Mouse (Mus musculus): ENCODE measurements around the gene Pgbd5. TPM values are rescaled to one million over a fixed set of nuclear protein-coding genes. Genes with fewer than 3 reads are reported as not detected.

Pgbd5 gene
- 1.3 and 1.7 TPM in 2 replicates for polyA plus RNA-seq (2016; fragmentation: Nextera tagmentation; extraction: Ambion mirVana)

GRCm38 (mm10) chr8:124439558-124439957 is at the start of gene Pgbd5:
Gene Pgbd5, minus strand, starts transcription at chr8:124439658.
- WGBS, result 80% methylated on average over 6 of the region's 6 CpGs
- no peak for ATAC-seq (ENCODE audit: insufficient number of reproducible peaks, insufficient read depth, low FRiP score, low TSS enrichment, low read depth)

GRCm38 (mm10) chr8:124483356-124484115 is 44.1 kb upstream of the Pgbd5 start:
- Histone ChIP-seq H3K4me2 (no peak overlapping the region), H3K4me1 (replicated peaks) (no peaks in the 10 kb centered on the region), H3K9ac (replicated peaks) (no peak overlapping the region), H3K36me3 (no peaks in the 10 kb centered on the region), H3K9me3 (no peaks in the 10 kb centered on the region), H3K27ac (no peak overlapping the region), H3K27me3 (no peaks in the 10 kb centered on the region), H3K4me3 (replicated peaks) (no peak overlapping the region)
- ATAC-seq (ENCODE audit: insufficient number of reproducible peaks, insufficient read depth, low FRiP score, low TSS enrichment, low read depth), result no peak
- 74% methylated on average over 7 of the region's 7 CpGs for WGBS

More at GRCm38 (mm10) chr8:124439558-124439957, at the start of gene Pgbd5:
- H3K4me3 ChIP-seq (replicated peaks), result no peak within 1 kb of the TSS
- no peak within 1 kb of the TSS for H3K4me2 ChIP-seq
- H3K9ac ChIP-seq (replicated peaks), result no peak within 1 kb of the TSS
- no peaks in the 10 kb centered on the region for H3K9me3 ChIP-seq
- H3K27me3 ChIP-seq, result no peaks in the 10 kb centered on the region
- H3K4me1 ChIP-seq (replicated peaks), result no peaks in the 10 kb centered on the region
- H3K36me3 ChIP-seq, result no peaks in the 10 kb centered on the region
- H3K27ac ChIP-seq, result no peak within 1 kb of the TSS

- 86% methylated on average over 2 of the region's 2 CpGs for WGBS
- no peaks in the 10 kb centered on the region for H3K4me1 ChIP-seq (replicated peaks)
- no peak overlapping the region for H3K4me3 ChIP-seq (replicated peaks)
These were observed 43.3 kb upstream of the Pgbd5 start for GRCm38 (mm10) chr8:124482790-124483189.

GRCm38 (mm10) chr8:124480321-124480720 is 40.9 kb upstream of the Pgbd5 start:
- ATAC-seq (ENCODE audit: insufficient number of reproducible peaks, insufficient read depth, low FRiP score, low TSS enrichment, low read depth), result no peak
- no peaks in the 10 kb centered on the region for H3K36me3 ChIP-seq
- no peak overlapping the region for H3K9ac ChIP-seq (replicated peaks)
- no peak overlapping the region for H3K4me2 ChIP-seq
- no peaks in the 10 kb centered on the region for H3K9me3 ChIP-seq
- no peaks in the 10 kb centered on the region for H3K4me1 ChIP-seq (replicated peaks)
- no peaks in the 10 kb centered on the region for H3K27me3 ChIP-seq
- no peak overlapping the region for H3K4me3 ChIP-seq (replicated peaks)
- 87% methylated on average over 8 of the region's 8 CpGs for WGBS
- no peak overlapping the region for H3K27ac ChIP-seq

More at GRCm38 (mm10) chr8:124482790-124483189, 43.3 kb upstream of the Pgbd5 start:
- H3K36me3 ChIP-seq, result no peaks in the 10 kb centered on the region
- ATAC-seq (ENCODE audit: insufficient number of reproducible peaks, insufficient read depth, low FRiP score, low TSS enrichment, low read depth), result no peak
- no peak overlapping the region for H3K4me2 ChIP-seq
- no peak overlapping the region for H3K27ac ChIP-seq
- H3K27me3 ChIP-seq, result no peaks in the 10 kb centered on the region
- no peak overlapping the region for H3K9ac ChIP-seq (replicated peaks)
- no peaks in the 10 kb centered on the region for H3K9me3 ChIP-seq

- no peak for ATAC-seq (ENCODE audit: insufficient number of reproducible peaks, insufficient read depth, low FRiP score, low TSS enrichment, low read depth)
- WGBS, result 81% methylated on average over 3 of the region's 3 CpGs
- H3K9me3 ChIP-seq, result no peaks in the 10 kb centered on the region
These were observed 39.8 kb upstream of the Pgbd5 start for GRCm38 (mm10) chr8:124479251-124479650.

GRCm38 (mm10) chr8:124476701-124477100 is 37.2 kb upstream of the Pgbd5 start:
- no peak overlapping the region for H3K9ac ChIP-seq (replicated peaks)
- H3K4me1 ChIP-seq (replicated peaks), result no peaks in the 10 kb centered on the region
- H3K4me3 ChIP-seq (replicated peaks), result no peak overlapping the region
- H3K9me3 ChIP-seq, result no peaks in the 10 kb centered on the region
- H3K4me2 ChIP-seq, result no peak overlapping the region
- no peaks in the 10 kb centered on the region for H3K36me3 ChIP-seq
- no peaks in the 10 kb centered on the region for H3K27me3 ChIP-seq
- H3K27ac ChIP-seq, result no peak overlapping the region
- 76% methylated on average over 9 of the region's 9 CpGs for WGBS
- ATAC-seq (ENCODE audit: insufficient number of reproducible peaks, insufficient read depth, low FRiP score, low TSS enrichment, low read depth), result no peak

More at GRCm38 (mm10) chr8:124479251-124479650, 39.8 kb upstream of the Pgbd5 start:
- Histone ChIP-seq H3K4me2 (no peak overlapping the region), H3K4me3 (replicated peaks) (no peak overlapping the region), H3K9ac (replicated peaks) (no peak overlapping the region), H3K36me3 (no peaks in the 10 kb centered on the region), H3K4me1 (replicated peaks) (no peaks in the 10 kb centered on the region), H3K27ac (no peak overlapping the region), H3K27me3 (no peaks in the 10 kb centered on the region)

GRCm38 (mm10) chr8:124475690-124476089 is 36.2 kb upstream of the Pgbd5 start:
- 77% methylated on average over 5 of the region's 5 CpGs for WGBS
- Histone ChIP-seq H3K9ac (replicated peaks) (no peak overlapping the region), H3K36me3 (no peaks in the 10 kb centered on the region), H3K9me3 (no peaks in the 10 kb centered on the region), H3K27ac (no peak overlapping the region), H3K27me3 (no peaks in the 10 kb centered on the region), H3K4me2 (no peak overlapping the region), H3K4me1 (replicated peaks) (no peaks in the 10 kb centered on the region), H3K4me3 (replicated peaks) (no peak overlapping the region)
- no peak for ATAC-seq (ENCODE audit: insufficient number of reproducible peaks, insufficient read depth, low FRiP score, low TSS enrichment, low read depth)

- ATAC-seq (ENCODE audit: insufficient number of reproducible peaks, insufficient read depth, low FRiP score, low TSS enrichment, low read depth), result no peak
- WGBS, result 77% methylated on average over 2 of the region's 2 CpGs
- Histone ChIP-seq H3K36me3 (no peaks in the 10 kb centered on the region), H3K4me3 (replicated peaks) (no peak overlapping the region), H3K4me1 (replicated peaks) (no peaks in the 10 kb centered on the region; the same call in 1 of the 2 replicates), H3K9ac (replicated peaks) (no peak overlapping the region), H3K4me2 (no peak overlapping the region), H3K27me3 (peaks cover 3% of the 10 kb centered on the region; the same call in 1 of the 2 replicates), H3K27ac (no peak overlapping the region), H3K9me3 (no peaks in the 10 kb centered on the region)
These were observed 25.2 kb upstream of the Pgbd5 start for GRCm38 (mm10) chr8:124464641-124465040.

GRCm38 (mm10) chr8:124463111-124463510 is 23.7 kb upstream of the Pgbd5 start:
- no peaks in the 10 kb centered on the region for H3K9me3 ChIP-seq
- H3K4me2 ChIP-seq, result no peak overlapping the region
- ATAC-seq (ENCODE audit: insufficient number of reproducible peaks, insufficient read depth, low FRiP score, low TSS enrichment, low read depth), result no peak
- peaks cover 10% of the 10 kb centered on the region for H3K27me3 ChIP-seq
- no peaks in the 10 kb centered on the region; the same call in 1 of the 2 replicates for H3K4me1 ChIP-seq (replicated peaks)
- no peak overlapping the region for H3K9ac ChIP-seq (replicated peaks)
- H3K27ac ChIP-seq, result no peak overlapping the region
- H3K36me3 ChIP-seq, result no peaks in the 10 kb centered on the region
- 34% methylated on average over 4 of the region's 4 CpGs for WGBS
- no peak overlapping the region for H3K4me3 ChIP-seq (replicated peaks)

GRCm38 (mm10) chr8:124462192-124462591 is 22.7 kb upstream of the Pgbd5 start:
- Histone ChIP-seq H3K4me3 (replicated peaks) (no peak overlapping the region), H3K4me1 (replicated peaks) (no peaks in the 10 kb centered on the region; the same call in 1 of the 2 replicates), H3K27ac (no peak overlapping the region), H3K27me3 (peaks cover 10% of the 10 kb centered on the region), H3K4me2 (no peak overlapping the region), H3K36me3 (no peaks in the 10 kb centered on the region), H3K9ac (replicated peaks) (no peak overlapping the region), H3K9me3 (no peaks in the 10 kb centered on the region)
- ATAC-seq (ENCODE audit: insufficient number of reproducible peaks, insufficient read depth, low FRiP score, low TSS enrichment, low read depth), result no peak
- WGBS, result 80% methylated on average over 9 of the region's 9 CpGs

GRCm38 (mm10) chr8:124461103-124461502 is 21.6 kb upstream of the Pgbd5 start:
- 58% methylated on average over 10 of the region's 10 CpGs for WGBS
- no peak overlapping the region for H3K4me3 ChIP-seq (replicated peaks)
- H3K36me3 ChIP-seq, result no peaks in the 10 kb centered on the region
- no peaks in the 10 kb centered on the region; the same call in 1 of the 2 replicates for H3K4me1 ChIP-seq (replicated peaks)
- H3K9ac ChIP-seq (replicated peaks), result no peak overlapping the region
- H3K4me2 ChIP-seq, result no peak overlapping the region
- no peak overlapping the region for H3K27ac ChIP-seq
- H3K9me3 ChIP-seq, result no peaks in the 10 kb centered on the region
- peaks cover 10% of the 10 kb centered on the region for H3K27me3 ChIP-seq
- ATAC-seq (ENCODE audit: insufficient number of reproducible peaks, insufficient read depth, low FRiP score, low TSS enrichment, low read depth), result no peak

All from limb, embryonic 12.5 days (tissue).